Mouse (Mus musculus): ENCODE measurements around the gene Als2cr12.
"Not testable (repeated sequence)": the region's sequence is repeated elsewhere in the genome, so short reads cannot be mapped to it uniquely, and the experiment has no call there.

Als2cr12 gene

GRCm38 (mm10) chr1:58613786-58614185 lies 82.0 kb downstream of the Als2cr12 start:
- DNase-seq (ENCODE audit: low read depth), result no peak

GRCm38 (mm10) chr1:58610611-58611010 lies 85.2 kb downstream of the Als2cr12 start:
- DNase-seq (ENCODE audit: low read depth), result no peak

GRCm38 (mm10) chr1:58610166-58610565 lies 85.6 kb downstream of the Als2cr12 start:
- no peak for DNase-seq (ENCODE audit: low read depth)

DNA sequence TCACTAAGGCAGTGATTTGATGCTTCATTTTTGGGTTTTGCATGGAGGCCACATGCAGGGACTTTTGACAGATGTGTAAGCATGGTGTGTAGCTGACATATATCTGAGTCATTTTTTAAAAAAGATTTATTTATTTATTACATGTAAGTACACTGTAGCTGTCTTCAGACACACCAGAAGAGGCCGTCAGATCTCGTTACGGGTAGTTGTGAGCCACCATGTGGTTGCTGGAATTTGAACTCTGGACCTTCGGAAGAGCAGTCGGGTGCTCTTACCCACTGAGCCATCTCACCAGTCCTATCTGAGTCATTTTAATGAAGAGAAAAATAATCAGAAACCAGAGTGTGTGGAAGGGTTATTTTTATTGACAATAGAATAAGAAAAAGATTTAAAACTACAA lies 86.2 kb downstream of the Als2cr12 start:
- DNase-seq (ENCODE audit: low read depth), result not testable (repeated sequence)

DNA sequence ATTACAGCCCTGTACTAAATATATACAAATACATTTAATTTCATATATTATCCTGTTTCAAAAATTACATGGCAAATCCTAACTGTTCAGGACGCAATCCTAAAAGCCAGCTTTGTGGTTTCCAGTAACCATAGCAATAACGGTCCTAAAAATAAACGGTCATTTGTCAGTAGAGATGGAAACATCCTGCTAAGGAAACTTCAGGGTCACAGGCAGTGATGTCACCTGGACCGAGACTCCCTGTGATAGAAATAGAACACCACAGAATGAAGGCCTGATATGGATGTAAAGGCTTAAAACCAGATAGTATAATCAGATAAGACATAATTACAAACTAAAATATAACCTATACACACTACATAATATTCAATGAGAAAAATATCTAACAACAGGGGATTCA lies 92.1 kb downstream of the Als2cr12 start:
- DNase-seq (ENCODE audit: low read depth), result no peak

GRCm38 (mm10) chr1:58602681-58603080 lies 93.1 kb downstream of the Als2cr12 start:
- DNase-seq (ENCODE audit: low read depth), result no peak
